Mouse (Mus musculus) midbrain, embryonic 14.5 days (tissue): ENCODE data around the gene Pp2d1. TPM values are rescaled to one million over a fixed set of nuclear protein-coding genes. Genes with fewer than 3 reads are reported as not detected.
A peak's percentile ranks its signal among the peaks of the same experiment; 100 is the strongest.
"Not testable (repeated sequence)": the region's sequence is repeated elsewhere in the genome, so short reads cannot be mapped to it uniquely, and the experiment has no call there.

Experiments used
- ATAC-seq: fragments of 200-750 bp; cut with Nextera tagmentation; 2 replicates; pipeline ENCODE4 v1.8.0; 2017; ENCODE audit warnings: moderate number of reproducible peaks, moderate library complexity; ENCODE audit not compliant: low FRiP score, low TSS enrichment
- DNase-seq: peaks from one replicate; pipeline ENCODE4 v3.0.0-alpha.2; 2015
- H3K27ac ChIP-seq: fragments of 300-500 bp; sonication (generic); replicated peaks from 2 replicates; pipeline ENCODE4 v1.5.1; 2014; ENCODE audit warnings: mild to moderate bottlenecking, low read depth, low read length, moderate library complexity
- H3K27me3 ChIP-seq: fragments of 300-500 bp; sonication (generic); 2 replicates; pipeline ENCODE4 v1.6.1; 2014; ENCODE audit warnings: low read length, control low read depth, mixed read lengths; ENCODE audit not compliant: control insufficient read depth, insufficient read depth
- H3K36me3 ChIP-seq: fragments of 300-500 bp; sonication (generic); 2 replicates; pipeline ENCODE4 v1.6.1; 2014; ENCODE audit warnings: low read length, control low read depth; ENCODE audit not compliant: control insufficient read depth, insufficient read depth
- H3K4me1 ChIP-seq: fragments of 300-500 bp; sonication (generic); 2 replicates; pipeline ENCODE4 v1.6.1; 2014; ENCODE audit warnings: mild to moderate bottlenecking, antibody characterized with exemption, low read length, control low read depth; ENCODE audit not compliant: control insufficient read depth, insufficient read depth
- H3K4me2 ChIP-seq: fragments of 300-500 bp; sonication (generic); 2 replicates; pipeline ENCODE4 v1.6.1; 2014; ENCODE audit warnings: mild to moderate bottlenecking, low read length, moderate library complexity
- H3K4me3 ChIP-seq: fragments of 300-500 bp; sonication (generic); replicated peaks from 2 replicates; pipeline ENCODE4 v1.5.1; 2014; ENCODE audit warnings: low read depth, low read length
- H3K9ac ChIP-seq: fragments of 300-500 bp; sonication (generic); replicated peaks from 2 replicates; pipeline ENCODE4 v1.6.1; 2014; ENCODE audit warnings: mild to moderate bottlenecking, low read length, moderate library complexity
- H3K9me3 ChIP-seq: fragments of 300-500 bp; sonication (generic); 2 replicates; pipeline ENCODE4 v1.6.1; 2016; ENCODE audit warnings: low read length, control low read depth, mixed read lengths; ENCODE audit not compliant: control insufficient read depth
- WGBS: fragments of 180-500 bp; shearing (Covaris S2); extraction: QIAGEN DNeasy Blood & Tissue Kit; methylation state at CpG from one replicate; pipeline ENCODE4 v1.1.7; 2014; 5-methylcytosine and 5-hydroxymethylcytosine counted together
- polyA plus RNA-seq: library from polyadenylated mRNA; unstranded; fragments of >200 nt; fragmentation: Nextera tagmentation; extraction: Ambion mirVana; gene quantifications from 2 replicates; pipeline ENCODE4 v1.2.1, GENCODE M21; 2014

Gene Pp2d1
- polyA plus RNA-seq = 0.49 and 0.66 TPM in 2 replicates

- not testable (repeated sequence) for H3K9ac ChIP-seq, H3K4me1 ChIP-seq, H3K9me3 ChIP-seq, H3K4me2 ChIP-seq, H3K4me3 ChIP-seq, DNase-seq, H3K27ac ChIP-seq, H3K27me3 ChIP-seq, ATAC-seq, H3K36me3 ChIP-seq
- WGBS = 89% methylated on average over 2 of the region's 2 CpGs
Observed at GRCm38 (mm10) chr17:53539351-53539750, at the start of gene Pp2d1. Gene Pp2d1 (minus strand): TSS chr17:53539451.

DNA sequence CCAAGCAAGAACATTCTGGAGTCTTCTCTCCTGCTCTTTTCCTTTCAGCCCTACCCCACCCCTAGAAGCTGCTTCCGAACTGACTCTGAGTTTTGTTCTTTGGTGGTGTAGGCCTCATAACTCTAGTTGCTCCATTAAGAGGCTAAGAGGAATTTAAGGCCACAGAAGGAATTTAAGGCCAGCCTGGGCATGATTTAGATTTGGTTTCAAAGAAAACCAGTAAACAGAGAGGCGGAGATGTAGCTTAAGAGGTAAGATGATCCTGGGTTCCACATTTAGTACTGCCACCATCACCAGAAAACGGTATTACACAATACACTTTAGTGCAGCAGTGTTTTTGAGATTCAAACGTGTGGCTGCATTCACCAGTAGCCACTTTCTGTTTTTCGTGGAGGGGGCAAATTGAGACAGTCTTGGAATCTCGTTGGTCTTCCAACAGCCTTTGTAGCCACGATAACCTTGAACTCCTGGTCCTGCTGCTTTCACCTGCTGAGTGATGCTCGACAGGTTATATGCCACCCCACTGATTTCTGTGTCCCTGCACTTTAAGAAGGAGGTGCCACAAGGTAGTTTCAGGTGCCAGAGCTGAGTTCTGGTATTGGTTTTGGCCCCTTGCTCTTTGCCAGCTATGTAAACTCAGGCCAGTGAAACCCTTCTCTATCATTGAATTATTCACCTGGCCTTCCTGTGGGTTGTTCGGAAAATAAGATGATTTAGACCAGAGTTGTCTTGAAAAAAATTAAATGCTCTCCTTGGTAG lies 49.0 kb upstream of the Pp2d1 start:
- peaks cover 9% of the 10 kb centered on the region; the same call in 1 of the 2 replicates for H3K4me1 ChIP-seq
- no peaks in the 10 kb centered on the region for H3K9me3 ChIP-seq
- DNase-seq = no peak
- no peak overlapping the region for H3K4me3 ChIP-seq
- no peak overlapping the region for H3K9ac ChIP-seq
- no peak overlapping the region for H3K27ac ChIP-seq
- 90% methylated on average over 9 of the region's 9 CpGs for WGBS
- ATAC-seq = no peak
- no peaks in the 10 kb centered on the region for H3K27me3 ChIP-seq
- no peak overlapping the region for H3K4me2 ChIP-seq
- no peaks in the 10 kb centered on the region for H3K36me3 ChIP-seq

- no peaks in the 10 kb centered on the region for H3K9me3 ChIP-seq
- DNase-seq (peak; percentile 80), ATAC-seq (peak; percentile 66)
- H3K27ac ChIP-seq = 0 out of 2 replicates have a peak overlapping the region, but pooled peaks have one; percentile 13
- H3K4me1 ChIP-seq = peaks cover 9% of the 10 kb centered on the region; the same call in 1 of the 2 replicates
- H3K4me2 ChIP-seq = no peak overlapping the region
- H3K36me3 ChIP-seq = no peaks in the 10 kb centered on the region
- H3K4me3 ChIP-seq = no peak overlapping the region
- H3K9ac ChIP-seq = no peak overlapping the region; the same call in 1 of the 2 replicates
- 58% methylated on average over 14 of the region's 14 CpGs for whole genome bisulfite sequencing
- no peaks in the 10 kb centered on the region for H3K27me3 ChIP-seq
Observed at GRCm38 (mm10) chr17:53587074-53587851, 48.0 kb upstream of the Pp2d1 start.

- ATAC-seq (no peak), DNase-seq (no peak)
- no peak overlapping the region for H3K27ac ChIP-seq
- peaks cover 9% of the 10 kb centered on the region; the same call in 1 of the 2 replicates for H3K4me1 ChIP-seq
- 93% methylated on average over 11 of the region's 11 CpGs for WGBS
- no peaks in the 10 kb centered on the region for H3K9me3 ChIP-seq
- no peaks in the 10 kb centered on the region for H3K36me3 ChIP-seq
- H3K9ac ChIP-seq = no peak overlapping the region
- no peak overlapping the region for H3K4me3 ChIP-seq
- no peak overlapping the region for H3K4me2 ChIP-seq
- H3K27me3 ChIP-seq = no peaks in the 10 kb centered on the region
Observed at GRCm38 (mm10) chr17:53583846-53584579, 44.8 kb upstream of the Pp2d1 start.

- Histone ChIP-seq H3K36me3 (no peaks in the 10 kb centered on the region), H3K9me3 (no peaks in the 10 kb centered on the region), H3K4me1 (peaks cover 9% of the 10 kb centered on the region; the same call in 1 of the 2 replicates), H3K9ac (no peak overlapping the region), H3K4me2 (no peak overlapping the region), H3K27ac (no peak overlapping the region), H3K27me3 (no peaks in the 10 kb centered on the region), H3K4me3 (no peak overlapping the region)
- ATAC-seq = no peak
- no peak for DNase-seq
- WGBS = 85% methylated on average over 7 of the region's 7 CpGs
Observed at GRCm38 (mm10) chr17:53582805-53583204, 43.6 kb upstream of the Pp2d1 start.

GRCm38 (mm10) chr17:53582026-53582585 lies 42.9 kb upstream of the Pp2d1 start:
- no peak overlapping the region for H3K27ac ChIP-seq
- H3K9me3 ChIP-seq = no peaks in the 10 kb centered on the region
- no peak overlapping the region for H3K4me2 ChIP-seq
- no peak overlapping the region for H3K4me3 ChIP-seq
- no peaks in the 10 kb centered on the region for H3K36me3 ChIP-seq
- H3K4me1 ChIP-seq = peaks cover 3% of the 10 kb centered on the region; the same call in 1 of the 2 replicates
- H3K9ac ChIP-seq = no peak overlapping the region
- DNase-seq (no peak), ATAC-seq (no peak)
- WGBS = 80% methylated on average over 4 of the region's 4 CpGs
- H3K27me3 ChIP-seq = no peaks in the 10 kb centered on the region

- H3K4me1 ChIP-seq = no peaks in the 10 kb centered on the region
- no peak overlapping the region for H3K27ac ChIP-seq
- DNase-seq (no peak), ATAC-seq (no peak)
- no peaks in the 10 kb centered on the region for H3K9me3 ChIP-seq
- no peak overlapping the region for H3K4me3 ChIP-seq
- H3K9ac ChIP-seq = no peak overlapping the region
- H3K27me3 ChIP-seq = no peaks in the 10 kb centered on the region
- no peaks in the 10 kb centered on the region for H3K36me3 ChIP-seq
- no peak overlapping the region for H3K4me2 ChIP-seq
- WGBS = 81% methylated on average over 3 of the region's 3 CpGs
Observed at GRCm38 (mm10) chr17:53580237-53580636, 41.0 kb upstream of the Pp2d1 start.

DNA sequence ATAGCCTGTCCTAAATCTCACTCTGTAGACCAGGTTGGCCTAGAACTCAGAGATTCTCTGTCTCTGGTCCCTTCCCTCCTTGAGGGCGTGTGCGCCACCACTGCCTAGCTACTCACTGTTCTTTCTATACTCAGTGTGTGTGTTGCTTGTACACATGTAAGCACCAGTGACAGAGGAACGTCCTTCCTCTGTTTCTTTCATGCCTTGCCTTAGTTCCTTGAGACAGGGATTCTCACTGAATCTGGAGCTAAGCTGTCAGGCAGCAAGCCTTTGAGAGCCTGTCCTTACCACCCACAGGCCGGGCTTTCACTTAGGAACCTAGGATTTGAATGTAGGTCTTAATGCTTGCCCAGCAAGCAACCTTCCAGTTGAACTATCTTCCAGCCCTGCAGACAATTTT lies 40.4 kb upstream of the Pp2d1 start:
- Histone ChIP-seq H3K4me2 (no peak overlapping the region), H3K27ac (no peak overlapping the region), H3K4me3 (no peak overlapping the region), H3K4me1 (no peaks in the 10 kb centered on the region), H3K27me3 (no peaks in the 10 kb centered on the region), H3K9ac (no peak overlapping the region), H3K9me3 (no peaks in the 10 kb centered on the region), H3K36me3 (no peaks in the 10 kb centered on the region)
- ATAC-seq = no peak
- 42% methylated on average over 4 of the region's 4 CpGs for WGBS
- DNase-seq = no peak
